Mouse (Mus musculus): ENCODE data around the gene Notch2.

- no peak for TF ChIP-seq TAL1 (IDR thresholded peaks at IDR 0.05; ENCODE audit: low read length)
- TF ChIP-seq GATA1 (IDR thresholded peaks at IDR 0.05; ENCODE audit: low read length), result no peak
Observed at GRCm38 (mm10) chr3:98034622-98035593, 21.6 kb downstream of the Notch2 start.

Data from erythroblast, embryonic 14.5 days (primary cell).